In genomic region chr7:118604842-118605241, GRCm38 (mm10) we compare ENCODE assay signal across 21 mouse cellular contexts. TPM values are rescaled to one million over a fixed set of nuclear protein-coding genes. Genes with fewer than 3 reads are reported as not detected.
DNase-seq lines count a peak whose midpoint lies in the region; ATAC-seq and TF ChIP-seq lines count a peak whose summit lies in the region.
"Had no signal": no experiment of that assay in that cellular context is flagged by ENCODE, and none has a peak within 500 bp of the region (broad histone marks: within the 10 kb centered on the region; RNA-seq: fewer than 3 reads in every experiment).

No protein-coding gene starts in this region.

- peak; percentile 44; the same call in 1 of the 2 replicates for ATAC-seq in intestine, embryonic 15.5 days
- peak; percentile 57 for ATAC-seq in lung, embryonic 15.5 days (ENCODE audit: borderline replicate concordance, extremely low read depth, low FRiP score, low TSS enrichment)
- ATAC-seq in midbrain, embryonic 16.5 days: no peak
- ATAC-seq: liver, embryonic 12.5 days; midbrain, embryonic 13.5 days had no signal

- H3K9me3 ChIP-seq in intestine, embryonic 15.5 days: no peaks in the 10 kb centered on the region
- no peaks in the 10 kb centered on the region for H3K9me3 ChIP-seq in lung, embryonic 15.5 days
- no peaks in the 10 kb centered on the region for H3K9me3 ChIP-seq in midbrain, embryonic 16.5 days (replicated peaks; ENCODE audit: control insufficient read depth, low read length, poor library complexity, severe bottlenecking)
- H3K9me3 ChIP-seq: forebrain, embryonic 10.5 days; limb, embryonic 10.5 days; liver, embryonic 12.5 days had no signal

- TF ChIP-seq POLR2A in small intestine, adult 2 months (IDR thresholded peaks at IDR 0.05; ENCODE audit: low read depth, low read length): no peak
- no peak for TF ChIP-seq POLR2A in thymus, adult 2 months (IDR thresholded peaks at IDR 0.05; ENCODE audit: control insufficient read depth, extremely low read depth, insufficient read depth, low read length, poor library complexity)

- no peaks in the 10 kb centered on the region for H3K27me3 ChIP-seq in intestine, embryonic 15.5 days (replicated peaks)
- H3K27me3 ChIP-seq in lung, embryonic 15.5 days: peaks cover under 1% of the 10 kb centered on the region; the same call in 1 of the 2 replicates
- no peaks in the 10 kb centered on the region for H3K27me3 ChIP-seq in small intestine, adult 2 months (ENCODE audit: control insufficient read depth, insufficient read depth, low read length)
- no peaks in the 10 kb centered on the region for H3K27me3 ChIP-seq in thymus, adult 2 months (ENCODE audit: control insufficient read depth, insufficient read depth, low read length)
- H3K27me3 ChIP-seq in midbrain, embryonic 16.5 days (ENCODE audit: control insufficient read depth, insufficient read depth, low read depth, low read length): no peaks in the 10 kb centered on the region
- H3K27me3 ChIP-seq: midbrain, embryonic 13.5 days had no signal

- no peaks in the 10 kb centered on the region for H3K36me3 ChIP-seq in intestine, embryonic 15.5 days
- H3K36me3 ChIP-seq in lung, embryonic 15.5 days: no peaks in the 10 kb centered on the region
- peaks cover 4% of the 10 kb centered on the region; the same call in 1 of the 2 replicates for H3K36me3 ChIP-seq in small intestine, adult 2 months (ENCODE audit: control insufficient read depth, insufficient read depth, low read length)
- H3K36me3 ChIP-seq in thymus, adult 2 months (ENCODE audit: control insufficient read depth, insufficient read depth, low read length): no peaks in the 10 kb centered on the region
- no peaks in the 10 kb centered on the region for H3K36me3 ChIP-seq in midbrain, embryonic 16.5 days (ENCODE audit: control insufficient read depth, insufficient read depth, low read length)
- H3K36me3 ChIP-seq: forebrain, embryonic 10.5 days; limb, embryonic 10.5 days; liver, embryonic 12.5 days; midbrain, embryonic 13.5 days had no signal

- H3K9ac ChIP-seq in intestine, embryonic 15.5 days: no peak overlapping the region
- no peak overlapping the region for H3K9ac ChIP-seq in lung, embryonic 15.5 days
- H3K9ac ChIP-seq in midbrain, embryonic 16.5 days (ENCODE audit: low read depth, low read length): no peak overlapping the region
- H3K9ac ChIP-seq: liver, embryonic 12.5 days; midbrain, embryonic 13.5 days had no signal

- DNase-seq in heart, adult 11 months: peak; percentile 92
- no peak for DNase-seq in heart, postnatal 4 days
- no peak for DNase-seq in thymus, adult 2 months
- DNase-seq: adrenal gland, adult 8-10 months; cerebellum, adult 18-20 months; gastrocnemius, adult 2 months; heart, adult 2 months; right cerebral cortex, adult 18-20 months; thymus, postnatal 36 days had no signal

- 0 out of 2 replicates have a peak overlapping the region, but pooled peaks have one; percentile 17 for H3K27ac ChIP-seq in intestine, embryonic 15.5 days
- H3K27ac ChIP-seq in lung, embryonic 15.5 days: no peak overlapping the region; the same call in 1 of the 2 replicates
- H3K27ac ChIP-seq in small intestine, adult 2 months (ENCODE audit: insufficient read depth, low read depth, low read length): peak overlapping the region; percentile 85
- no peak overlapping the region for H3K27ac ChIP-seq in thymus, adult 2 months (ENCODE audit: control insufficient read depth, insufficient read depth, low read length)
- no peak overlapping the region for H3K27ac ChIP-seq in midbrain, embryonic 16.5 days (ENCODE audit: low read length)
- H3K27ac ChIP-seq: forebrain, embryonic 10.5 days; gastrocnemius, adult 2 months; heart, adult 2 months; limb, embryonic 10.5 days; liver, embryonic 12.5 days; midbrain, embryonic 13.5 days had no signal

- 83% methylated on average over 8 of the region's 8 CpGs for WGBS in intestine, embryonic 15.5 days
- WGBS in lung, embryonic 15.5 days: 56% methylated on average over 8 of the region's 8 CpGs
- WGBS in small intestine, adult 2 months: 18% methylated on average over 8 of the region's 8 CpGs
- 86% methylated on average over 8 of the region's 8 CpGs for WGBS in thymus, adult 2 months
- WGBS in midbrain, embryonic 16.5 days: 88% methylated on average over 8 of the region's 8 CpGs

- H3K4me3 ChIP-seq in intestine, embryonic 15.5 days (replicated peaks): no peak overlapping the region
- no peak overlapping the region for H3K4me3 ChIP-seq in lung, embryonic 15.5 days
- H3K4me3 ChIP-seq in small intestine, adult 2 months (ENCODE audit: low read depth, low read length): peak overlapping the region; percentile 29
- H3K4me3 ChIP-seq in thymus, adult 2 months (ENCODE audit: control insufficient read depth, insufficient read depth, low read length): no peak overlapping the region
- no peak overlapping the region for H3K4me3 ChIP-seq in midbrain, embryonic 16.5 days (ENCODE audit: low read depth, low read length)
- H3K4me3 ChIP-seq: forebrain, embryonic 10.5 days; gastrocnemius, adult 2 months; heart, adult 2 months; limb, embryonic 10.5 days; liver, embryonic 12.5 days; midbrain, embryonic 13.5 days; myocyte had no signal

- no peaks in the 10 kb centered on the region for H3K4me1 ChIP-seq in intestine, embryonic 15.5 days (replicated peaks)
- H3K4me1 ChIP-seq in lung, embryonic 15.5 days: peaks cover 6% of the 10 kb centered on the region; the same call in 1 of the 2 replicates
- H3K4me1 ChIP-seq in small intestine, adult 2 months (ENCODE audit: control insufficient read depth, insufficient read depth, insufficient read length, low read length): peaks cover 29% of the 10 kb centered on the region
- H3K4me1 ChIP-seq in thymus, adult 2 months (replicated peaks; ENCODE audit: control insufficient read depth, insufficient read depth, low read length): peaks cover 7% of the 10 kb centered on the region
- no peaks in the 10 kb centered on the region for H3K4me1 ChIP-seq in midbrain, embryonic 16.5 days (ENCODE audit: control insufficient read depth, insufficient read depth, low read length)
- H3K4me1 ChIP-seq: forebrain, embryonic 10.5 days; limb, embryonic 10.5 days; liver, embryonic 12.5 days; midbrain, embryonic 13.5 days had no signal

- H3K4me2 ChIP-seq in intestine, embryonic 15.5 days (replicated peaks): 0 out of 2 replicates have a peak overlapping the region, but pooled peaks have one; percentile 14
- H3K4me2 ChIP-seq in lung, embryonic 15.5 days: no peak overlapping the region
- H3K4me2 ChIP-seq in midbrain, embryonic 16.5 days (ENCODE audit: low read length): no peak overlapping the region
- H3K4me2 ChIP-seq: liver, embryonic 12.5 days; midbrain, embryonic 13.5 days had no signal

- no peak for TF ChIP-seq CTCF in small intestine, adult 2 months (IDR thresholded peaks at IDR 0.05; ENCODE audit: extremely low read depth, insufficient read length, insufficient replicate concordance, low read depth, low read length)
- no peak for TF ChIP-seq CTCF in thymus, adult 2 months (IDR thresholded peaks at IDR 0.05; ENCODE audit: borderline replicate concordance, control insufficient read depth, extremely low read depth, insufficient read depth, low read length, poor library complexity)

RNA-seq across cellular contexts. Expression of gene Tmc5, which starts 7.7 kb away (rescaled TPM):
- total RNA-seq in heart, postnatal 4 days (2021): 1 to 10 TPM in 1 of 2 experiments, under 1 TPM in 1; 0.69 to 1.1 TPM
- 9.6 and 11.3 TPM in 2 replicates for polyA plus RNA-seq in intestine, embryonic 15.5 days (2015; fragmentation: Nextera tagmentation; extraction: Ambion mirVana)
- 0.21 TPM in 1 of 2 replicates, not detected in the other for polyA plus RNA-seq in lung, embryonic 15.5 days (2015; fragmentation: Nextera tagmentation; extraction: Ambion mirVana)
- polyA plus RNA-seq in small intestine, adult 2 months (2012; rRNA removed): 19.6 and 26.4 TPM in 2 replicates
- 0.42 and 0.50 TPM in 2 replicates for polyA plus RNA-seq in thymus, adult 2 months (2012; rRNA removed)
- polyA plus RNA-seq in midbrain, embryonic 16.5 days (2015; fragmentation: Nextera tagmentation; extraction: Ambion mirVana): 0.18 and 0.24 TPM in 2 replicates
- total RNA-seq: CH12.LX; gastrocnemius, adult 2 months; megakaryocyte progenitor cell, adult 5-6 weeks had no signal
- polyA plus RNA-seq: limb, embryonic 10.5 days; liver, embryonic 12.5 days; myocyte; spleen, adult 2 months had no signal

RNA-seq across cellular contexts. Expression of gene Tmc7, which starts 20.3 kb away (rescaled TPM):
- total RNA-seq in heart, postnatal 4 days (2021): 10 to 100 TPM in 1 of 2 experiments, 1 to 10 TPM in 1; 9.8 to 10.3 TPM
- polyA plus RNA-seq in intestine, embryonic 15.5 days (2015; fragmentation: Nextera tagmentation; extraction: Ambion mirVana): 2.0 and 2.4 TPM in 2 replicates
- 2.3 TPM in 2 replicates for polyA plus RNA-seq in lung, embryonic 15.5 days (2015; fragmentation: Nextera tagmentation; extraction: Ambion mirVana)
- 2.1 and 4.9 TPM in 2 replicates for polyA plus RNA-seq in small intestine, adult 2 months (2012; rRNA removed)
- 0.18 and 0.26 TPM in 2 replicates for polyA plus RNA-seq in thymus, adult 2 months (2012; rRNA removed)
- 6.3 and 7.3 TPM in 2 replicates for polyA plus RNA-seq in midbrain, embryonic 16.5 days (2015; fragmentation: Nextera tagmentation; extraction: Ambion mirVana)

Comparison
In these comparisons a context has a peak if more than half of its experiments do, and no peak if none do; other contexts are left out.
1. H3K27ac ChIP-seq: peak in intestine, embryonic 15.5 days (single experiment) and small intestine, adult 2 months (single experiment); none in lung, embryonic 15.5 days (single experiment), thymus, adult 2 months (single experiment) and midbrain, embryonic 16.5 days (single experiment).